Mouse (Mus musculus) brain, embryonic 14.5 days (tissue): ENCODE data around the gene Sorcs2.

ENCODE experiments used
- CTCF ChIP-seq: fragments of 200-500 bp; IDR thresholded peaks from 2 replicates; pipeline ENCODE4 v1.5.1; 2012; ENCODE audit warnings: inconsistent platforms, mild to moderate bottlenecking, moderate library complexity, borderline replicate concordance; ENCODE audit not compliant: insufficient read depth, insufficient read length; ENCODE audit errors: extremely low read depth
- POLR2A ChIP-seq: fragments of 200-500 bp; IDR thresholded peaks from 2 replicates; pipeline ENCODE4 v1.6.1; 2012; ENCODE audit warnings: mild to moderate bottlenecking, inconsistent platforms, borderline replicate concordance; ENCODE audit not compliant: poor library complexity, insufficient read depth, insufficient read length, severe bottlenecking; ENCODE audit errors: extremely low read depth

DNA sequence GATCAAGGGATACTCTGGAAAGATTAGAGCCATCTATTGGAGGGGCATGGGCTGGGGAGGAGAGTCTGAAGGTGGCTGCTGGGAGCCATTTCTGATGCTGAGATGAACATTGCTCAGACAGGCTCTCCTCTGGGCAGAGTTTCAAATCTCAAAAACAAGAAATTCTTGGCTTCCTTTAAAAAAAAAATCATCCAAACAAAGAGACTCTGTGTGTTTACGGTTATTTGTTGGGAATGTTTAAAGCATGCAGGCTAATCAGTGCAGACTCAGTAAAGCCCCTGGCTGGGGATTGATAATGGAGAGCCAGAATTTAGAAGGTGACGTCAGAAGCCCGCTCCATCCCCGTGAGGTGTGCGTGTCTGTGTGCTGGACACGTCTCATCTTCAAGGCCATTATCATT is 272.9 kb downstream of the Sorcs2 start:
- TF ChIP-seq POLR2A (no peak), CTCF (no peak)
